Mouse (Mus musculus) heart, embryonic 14.5 days (tissue): ENCODE results near the gene Fastkd3. TPM values are rescaled to one million over a fixed set of nuclear protein-coding genes. Genes with fewer than 3 reads are reported as not detected.

Experiments
- ATAC-seq: fragments of 200-750 bp; cut with Nextera tagmentation; 2 replicates; pipeline ENCODE4 v1.8.0; 2017; ENCODE audit warnings: low read depth, moderate TSS enrichment; ENCODE audit not compliant: insufficient number of reproducible peaks, insufficient read depth, low FRiP score
- H3K27ac ChIP-seq, 2 experiments: fragments of 200-500 bp in 1 of 2; fragments of 300-500 bp in 1 of 2; sonication (generic) in 1 of 2; replicated peaks in 1 of 2; 2 replicates each; pipeline ENCODE4 v1.5.1; 2012 to 2014; ENCODE audit warnings: low read depth in 2 of 2, low read length in 2 of 2, control low read depth in 1 of 2, mild to moderate bottlenecking in 1 of 2, mixed read lengths in 1 of 2; ENCODE audit not compliant: control insufficient read depth in 1 of 2, insufficient read depth in 1 of 2
- H3K27me3 ChIP-seq: fragments of 300-500 bp; sonication (generic); 2 replicates; pipeline ENCODE4 v1.6.1; 2014; ENCODE audit warnings: mild to moderate bottlenecking, low read length, control low read depth; ENCODE audit not compliant: control insufficient read depth, insufficient read depth
- H3K36me3 ChIP-seq: fragments of 300-500 bp; sonication (generic); 2 replicates; pipeline ENCODE4 v1.6.1; 2014; ENCODE audit warnings: mild to moderate bottlenecking, control low read depth, low read length, mixed read lengths; ENCODE audit not compliant: control insufficient read depth, insufficient read depth
- H3K4me1 ChIP-seq, 2 experiments: fragments of 200-500 bp in 1 of 2; fragments of 300-500 bp in 1 of 2; sonication (generic) in 1 of 2; 2 replicates each; pipeline ENCODE4 v1.6.1; 2012 to 2014; ENCODE audit warnings: low read length in 2 of 2, control low read depth in 1 of 2, mixed read lengths in 1 of 2; ENCODE audit not compliant: control insufficient read depth in 2 of 2, insufficient read depth in 2 of 2
- H3K4me2 ChIP-seq: fragments of 300-500 bp; sonication (generic); 2 replicates; pipeline ENCODE4 v1.6.1; 2014; ENCODE audit warnings: mild to moderate bottlenecking, low read length
- H3K4me3 ChIP-seq, 2 experiments: fragments of 200-500 bp in 1 of 2; fragments of 300-500 bp in 1 of 2; sonication (generic) in 1 of 2; 2 replicates each; pipeline ENCODE4 v1.5.1; 2012 to 2014; ENCODE audit warnings: low read length in 2 of 2, mild to moderate bottlenecking in 2 of 2, control low read depth in 1 of 2, low read depth in 1 of 2, moderate library complexity in 1 of 2; ENCODE audit not compliant: control insufficient read depth in 1 of 2, insufficient read depth in 1 of 2
- H3K9ac ChIP-seq: fragments of 300-500 bp; sonication (generic); 2 replicates; pipeline ENCODE4 v1.6.1; 2014; ENCODE audit warnings: mild to moderate bottlenecking, low read length
- H3K9me3 ChIP-seq: fragments of 300-500 bp; sonication (generic); 2 replicates; pipeline ENCODE4 v1.6.1; 2016; ENCODE audit warnings: low read length, control low read depth; ENCODE audit not compliant: control insufficient read depth
- WGBS: fragments of 180-500 bp; shearing (Covaris S2); extraction: QIAGEN DNeasy Blood & Tissue Kit; methylation state at CpG from one replicate; pipeline ENCODE4 v1.1.7; 2014; 5-methylcytosine and 5-hydroxymethylcytosine counted together
- polyA plus RNA-seq: library from polyadenylated mRNA; unstranded; fragments of >200 nt; fragmentation: Nextera tagmentation; extraction: Ambion mirVana; gene quantifications from 2 replicates; pipeline ENCODE4 v1.2.1, GENCODE M21; 2014

Fastkd3 gene
- polyA plus RNA-seq, 1 experiment from 2014 or later = 18.8 TPM

DNA sequence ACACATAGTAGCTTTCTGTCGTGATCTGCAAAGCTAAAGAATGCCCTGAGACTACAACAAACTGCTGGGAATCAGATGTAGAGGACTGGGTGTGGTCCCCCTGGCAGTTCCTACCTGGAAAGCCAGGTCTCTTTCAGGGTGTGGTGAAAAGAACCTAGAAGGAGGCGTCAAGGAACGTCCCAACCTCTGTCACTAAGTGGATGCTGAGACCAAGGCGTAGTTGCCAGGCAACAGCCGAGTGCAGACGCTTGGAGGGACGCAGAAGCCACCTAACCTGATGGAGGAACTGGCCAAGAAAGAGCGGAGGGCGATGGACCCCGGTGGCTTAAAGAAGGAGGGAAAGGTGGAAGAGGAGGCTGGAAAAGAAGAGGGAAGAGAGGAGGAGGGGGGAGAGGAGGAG is 15.2 kb downstream of the Fastkd3 start, which contains the start of gene 1700001L19Rik:
Gene 1700001L19Rik (plus strand): TSS at position 223 of the 400 bp plus-strand sequence.
- Histone ChIP-seq H3K9me3 (no peaks in the 10 kb centered on the region), H3K27me3 (no peaks in the 10 kb centered on the region), H3K4me2 (peak within 1 kb of the TSS; percentile 31; the same call in 1 of the 2 replicates), H3K27ac (no peak within 1 kb of the TSS), H3K36me3 (peaks cover 11% of the 10 kb centered on the region), H3K9ac (no peak within 1 kb of the TSS), H3K4me3 (no peak within 1 kb of the TSS), H3K4me1 (peaks cover 4 to 8% of the 10 kb centered on the region in 2 experiments; a peak in 2 of 4 replicates)
- no peak for ATAC-seq
- 12% methylated on average over 9 of the region's 10 CpGs for WGBS

DNA sequence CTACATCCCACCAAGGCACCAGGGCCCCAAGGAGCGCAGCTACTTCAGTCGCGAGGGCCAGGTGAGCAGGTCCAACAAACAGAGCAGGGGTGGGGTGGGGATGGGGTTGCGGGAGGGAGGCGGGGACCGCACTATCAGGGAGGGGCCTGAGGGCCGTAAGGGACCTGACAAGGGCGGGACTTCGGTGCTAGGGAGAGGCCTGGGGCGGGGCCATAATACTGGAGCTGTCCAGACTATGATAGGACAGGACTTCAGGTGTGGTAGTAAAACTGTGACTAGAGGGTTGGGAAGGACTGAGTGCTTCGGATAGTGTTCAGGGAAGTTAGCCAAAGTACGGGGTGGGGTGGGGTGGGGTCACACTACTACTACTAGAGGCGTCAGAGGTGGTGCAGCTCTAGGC is 15.6 kb downstream of the Fastkd3 start:
- 13% methylated on average over 13 of the region's 13 CpGs for WGBS

DNA sequence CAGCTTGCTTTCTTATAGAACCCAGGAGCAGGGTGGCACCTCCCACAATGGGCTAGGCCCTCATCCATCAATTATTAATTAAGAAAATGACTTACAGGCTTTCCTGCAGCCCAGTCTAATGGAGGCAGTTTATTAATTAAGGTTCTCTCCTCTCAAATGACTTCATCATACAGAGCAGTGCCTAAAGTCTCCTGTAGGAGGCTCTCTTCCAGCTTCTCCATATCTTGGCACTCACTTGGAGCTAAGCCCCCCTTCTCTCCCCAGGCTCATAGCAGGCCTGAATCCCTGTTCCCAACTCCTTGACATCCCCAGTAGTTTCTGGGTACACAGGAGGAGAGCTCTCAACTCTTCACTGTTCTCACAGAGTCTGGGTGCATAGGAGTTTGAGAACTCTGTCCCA is 16.9 kb downstream of the Fastkd3 start:
- peaks cover 4 to 8% of the 10 kb centered on the region in 2 experiments; a peak in 2 of 4 replicates for H3K4me1 ChIP-seq

More for the DNA sequence above, 15.6 kb downstream of the Fastkd3 start:
- H3K9me3 ChIP-seq = no peaks in the 10 kb centered on the region
- H3K4me1 ChIP-seq = peaks cover 4 to 8% of the 10 kb centered on the region in 2 experiments; a peak in 2 of 4 replicates
- no peak overlapping the region for H3K4me3 ChIP-seq
- peak overlapping the region; percentile 31; the same call in 1 of the 2 replicates for H3K4me2 ChIP-seq
- H3K36me3 ChIP-seq = peaks cover 6% of the 10 kb centered on the region
- H3K27ac ChIP-seq = no peak overlapping the region
- no peak overlapping the region for H3K9ac ChIP-seq
- no peak for ATAC-seq
- no peaks in the 10 kb centered on the region for H3K27me3 ChIP-seq

GRCm38 (mm10) chr13:68601184-68601583 is 19.1 kb downstream of the Fastkd3 start:
- Histone ChIP-seq H3K9me3 (no peaks in the 10 kb centered on the region), H3K4me2 (0 out of 2 replicates have a peak overlapping the region, but pooled peaks have one; percentile 3), H3K27ac (no peak overlapping the region), H3K9ac (no peak overlapping the region), H3K4me3 (no peak overlapping the region), H3K4me1 (peaks cover 6 to 11% of the 10 kb centered on the region in 2 experiments), H3K27me3 (no peaks in the 10 kb centered on the region), H3K36me3 (no peaks in the 10 kb centered on the region)
- 26% methylated on average over 6 of the region's 6 CpGs for WGBS
- ATAC-seq = no peak

More for the DNA sequence above, 16.9 kb downstream of the Fastkd3 start:
- Histone ChIP-seq H3K4me3 (no peak overlapping the region), H3K9me3 (no peaks in the 10 kb centered on the region), H3K36me3 (no peaks in the 10 kb centered on the region), H3K27ac (no peak overlapping the region), H3K9ac (no peak overlapping the region), H3K4me2 (no peak overlapping the region), H3K27me3 (no peaks in the 10 kb centered on the region)
- ATAC-seq = no peak

DNA sequence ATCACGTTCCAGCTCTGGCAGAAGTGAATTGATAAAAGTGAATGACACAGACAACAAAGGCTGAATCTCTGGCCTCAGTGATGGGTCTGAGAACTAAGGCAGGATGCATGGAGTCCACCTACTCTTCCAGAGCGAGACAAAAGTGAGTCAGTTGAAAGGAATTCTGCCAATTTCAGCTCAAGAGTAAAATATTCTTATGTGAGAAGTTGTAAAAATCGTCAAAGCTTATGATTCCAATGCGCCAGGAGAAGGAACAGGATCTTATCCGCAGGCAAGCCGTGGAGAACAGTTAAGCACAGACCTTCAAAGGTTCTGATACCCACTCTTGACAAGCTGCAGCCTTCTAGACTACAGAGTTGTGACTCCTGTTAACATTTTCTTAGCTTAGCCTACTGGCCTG is 21.1 kb downstream of the Fastkd3 start:
- no peak overlapping the region for H3K4me2 ChIP-seq
- no peaks in the 10 kb centered on the region for H3K9me3 ChIP-seq
- peaks cover 6 to 11% of the 10 kb centered on the region in 2 experiments for H3K4me1 ChIP-seq
- WGBS = 69% methylated on average over 6 of the region's 6 CpGs
- ATAC-seq = no peak
- H3K9ac ChIP-seq = no peak overlapping the region
- no peak overlapping the region for H3K4me3 ChIP-seq
- no peaks in the 10 kb centered on the region for H3K27me3 ChIP-seq
- no peaks in the 10 kb centered on the region for H3K36me3 ChIP-seq
- H3K27ac ChIP-seq = no peak overlapping the region

GRCm38 (mm10) chr13:68605689-68606126 is 23.7 kb downstream of the Fastkd3 start:
- Histone ChIP-seq H3K4me3 (peak overlapping the region; percentile 23 to 30), H3K27me3 (no peaks in the 10 kb centered on the region), H3K4me1 (peaks cover 6 to 11% of the 10 kb centered on the region in 2 experiments), H3K9ac (peak overlapping the region; percentile 16; the same call in 1 of the 2 replicates), H3K4me2 (peak overlapping the region; percentile 62), H3K27ac (no peak overlapping the region), H3K36me3 (no peaks in the 10 kb centered on the region), H3K9me3 (no peaks in the 10 kb centered on the region)
- peak; percentile 64 for ATAC-seq
- WGBS = 9% methylated on average over 9 of the region's 11 CpGs

DNA sequence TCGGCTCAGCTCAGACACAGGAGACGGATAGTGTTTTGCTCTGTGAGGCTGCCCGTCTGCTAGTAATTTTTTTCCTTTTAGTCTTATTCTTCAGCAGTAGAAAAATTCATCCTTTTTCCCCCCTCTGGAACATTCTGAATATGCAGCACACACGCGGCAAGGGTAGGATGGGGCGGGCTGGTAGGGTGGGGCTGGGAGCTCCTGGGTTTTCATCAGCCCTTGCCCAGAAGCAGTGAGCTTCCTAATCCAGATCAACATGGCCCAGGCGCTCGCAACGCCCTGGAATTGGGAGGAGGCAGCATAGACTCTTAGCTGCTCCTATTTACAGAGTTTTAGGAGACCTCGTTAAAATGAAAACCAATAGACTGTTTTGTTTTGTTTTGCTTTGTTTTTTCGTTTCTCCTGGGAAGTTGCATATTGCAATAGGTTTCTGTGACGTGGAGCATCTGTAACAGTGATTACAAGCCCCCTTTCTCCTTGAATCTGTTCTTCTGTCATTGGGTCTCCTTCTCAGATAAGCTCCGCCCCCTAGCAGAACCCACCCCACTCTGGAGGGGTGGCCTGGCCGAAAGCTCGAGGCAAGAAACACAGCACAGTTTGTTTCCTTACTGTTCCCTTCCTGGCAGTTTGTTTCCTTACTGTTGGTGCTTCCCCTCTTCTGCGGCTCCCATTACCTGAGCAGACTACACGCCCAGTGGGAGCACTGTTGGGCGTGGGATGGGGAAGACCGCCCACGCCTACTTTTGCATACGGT is 25.8 kb downstream of the Fastkd3 start:
- peak overlapping the region; percentile 46 for H3K4me2 ChIP-seq
- no peak overlapping the region for H3K27ac ChIP-seq
- no peaks in the 10 kb centered on the region for H3K27me3 ChIP-seq
- peak overlapping the region; percentile 0 to 26 for H3K4me3 ChIP-seq
- H3K9me3 ChIP-seq = no peaks in the 10 kb centered on the region
- H3K36me3 ChIP-seq = no peaks in the 10 kb centered on the region
- no peak for ATAC-seq
- no peak overlapping the region for H3K9ac ChIP-seq
- peaks cover 2 to 3% of the 10 kb centered on the region in 2 experiments; a peak in 3 of 4 replicates for H3K4me1 ChIP-seq
- 43% methylated on average over 21 of the region's 21 CpGs for WGBS
